Mouse (Mus musculus) midbrain, embryonic 12.5 days (tissue): Measurements from ENCODE around the gene C1galt1c1. TPM values are rescaled to one million over a fixed set of nuclear protein-coding genes. Genes with fewer than 3 reads are reported as not detected.

Experiments
- ATAC-seq: fragments of 200-750 bp; cut with Nextera tagmentation; 2 replicates; pipeline ENCODE4 v1.8.0; 2017; ENCODE audit warnings: low read depth, moderate TSS enrichment, moderate library complexity; ENCODE audit not compliant: low FRiP score
- H3K27ac ChIP-seq: fragments of 300-500 bp; sonication (generic); replicated peaks from 2 replicates; pipeline ENCODE4 v1.5.1; 2016; ENCODE audit warnings: mild to moderate bottlenecking
- H3K27me3 ChIP-seq: fragments of 300-500 bp; sonication (generic); 2 replicates; pipeline ENCODE4 v1.6.1; 2016; ENCODE audit warnings: mild to moderate bottlenecking
- H3K36me3 ChIP-seq: fragments of 300-500 bp; sonication (generic); 2 replicates; pipeline ENCODE4 v1.6.1; 2016
- H3K4me1 ChIP-seq: fragments of 300-500 bp; sonication (generic); 2 replicates; pipeline ENCODE4 v1.6.1; 2016
- H3K4me2 ChIP-seq: fragments of 300-500 bp; sonication (generic); replicated peaks from 2 replicates; pipeline ENCODE4 v1.6.1; 2016; ENCODE audit warnings: mild to moderate bottlenecking, moderate library complexity
- H3K4me3 ChIP-seq: fragments of 300-500 bp; sonication (generic); 2 replicates; pipeline ENCODE4 v1.5.1; 2016; ENCODE audit warnings: mild to moderate bottlenecking
- H3K9ac ChIP-seq: fragments of 300-500 bp; sonication (generic); replicated peaks from 2 replicates; pipeline ENCODE4 v1.6.1; 2016; ENCODE audit warnings: mild to moderate bottlenecking, moderate library complexity
- H3K9me3 ChIP-seq: fragments of 300-500 bp; sonication (generic); 2 replicates; pipeline ENCODE4 v1.6.1; 2016; ENCODE audit warnings: mild to moderate bottlenecking
- WGBS: fragments of 180-500 bp; shearing (Covaris S2); methylation state at CpG from one replicate; pipeline ENCODE4 v1.1.7; 2016; 5-methylcytosine and 5-hydroxymethylcytosine counted together
- polyA plus RNA-seq: library from polyadenylated mRNA; unstranded; fragments of >200 nt; fragmentation: Nextera tagmentation; extraction: Ambion mirVana; gene quantifications from 2 replicates; pipeline ENCODE4 v1.2.1, GENCODE M21; 2016

Gene C1galt1c1
- polyA plus RNA-seq = 23.5 and 23.9 TPM in 2 replicates

DNA sequence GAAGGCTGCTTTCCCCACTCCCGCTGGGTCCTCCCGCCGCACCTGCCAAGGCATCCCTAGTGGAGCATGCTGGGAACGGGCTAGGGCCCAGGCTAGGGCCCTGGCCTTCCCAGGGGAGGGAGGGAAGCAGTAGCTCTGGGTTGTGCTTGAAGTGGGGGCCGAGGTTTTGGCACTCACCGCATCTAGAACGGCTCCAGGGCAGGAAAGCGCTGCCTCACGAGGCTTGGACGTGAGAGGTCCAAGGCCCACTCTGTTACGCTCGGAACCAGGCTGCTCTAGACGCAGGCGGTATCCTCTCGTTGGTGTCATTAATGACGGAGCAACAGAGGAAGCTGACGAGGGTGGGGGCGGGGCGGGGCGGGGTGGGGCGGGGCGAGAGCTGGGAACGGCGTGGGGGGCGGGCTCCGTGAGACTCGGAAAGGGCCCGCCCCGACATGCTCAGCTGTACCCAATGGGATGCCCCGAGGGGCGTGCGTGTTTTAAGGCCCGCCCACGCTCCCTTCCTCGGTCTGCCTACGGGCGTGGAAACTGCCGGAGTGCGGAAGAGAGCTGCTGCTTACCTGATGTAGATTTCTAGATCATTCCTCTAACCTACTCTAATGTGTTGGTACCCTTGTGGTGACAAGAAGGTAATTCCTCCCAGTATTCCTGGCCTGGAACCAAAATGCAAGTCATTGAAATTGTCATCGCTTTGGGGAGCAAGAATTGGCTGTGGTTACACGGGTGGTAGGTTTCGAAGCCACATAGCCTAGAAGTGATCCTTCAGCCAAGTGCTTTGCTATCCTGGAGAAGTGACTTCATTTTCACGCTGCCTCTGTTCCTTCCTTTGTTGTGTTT is at the start of gene C1galt1c1:
Gene C1galt1c1 (minus strand): TSS at position 287 of the 837 bp plus-strand sequence.
- Histone ChIP-seq H3K4me2 (peak within 1 kb of the TSS; percentile 47), H3K27ac (peak within 1 kb of the TSS; percentile 84), H3K27me3 (no peaks in the 10 kb centered on the region), H3K4me1 (peaks cover 4% of the 10 kb centered on the region; the same call in 1 of the 2 replicates), H3K36me3 (no peaks in the 10 kb centered on the region), H3K4me3 (peak within 1 kb of the TSS; percentile 52), H3K9me3 (no peaks in the 10 kb centered on the region), H3K9ac (peak within 1 kb of the TSS; percentile 52)
- 25% methylated on average over 43 of the region's 43 CpGs for whole genome bisulfite sequencing
- ATAC-seq = peak; percentile 99

DNA sequence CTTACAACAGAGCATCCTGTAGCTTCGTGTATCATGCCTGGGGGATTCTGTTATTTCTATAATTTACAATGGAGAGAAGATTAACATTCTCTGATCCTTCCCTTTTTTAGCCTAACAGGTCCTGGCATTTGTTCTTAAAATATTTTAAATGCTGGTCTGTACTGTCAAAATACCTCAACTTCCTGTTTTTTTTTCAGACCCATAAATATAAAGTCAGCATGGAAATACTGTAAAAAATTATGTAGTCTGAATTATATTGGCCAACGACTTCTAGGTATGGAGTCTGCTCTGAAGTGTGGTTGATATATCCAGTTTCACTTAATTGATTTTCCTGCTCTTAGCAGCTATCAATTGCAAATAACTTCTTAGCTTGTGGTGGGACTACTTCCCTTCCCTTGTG is 47.1 kb upstream of the C1galt1c1 start:
- H3K27me3 ChIP-seq = no peaks in the 10 kb centered on the region
- H3K27ac ChIP-seq = no peak overlapping the region
- H3K4me2 ChIP-seq = no peak overlapping the region
- H3K9me3 ChIP-seq = no peaks in the 10 kb centered on the region
- WGBS = 63% methylated on average over 2 of the region's 2 CpGs
- H3K4me3 ChIP-seq = no peak overlapping the region
- no peaks in the 10 kb centered on the region for H3K4me1 ChIP-seq
- H3K36me3 ChIP-seq = no peaks in the 10 kb centered on the region
- ATAC-seq = no peak
- no peak overlapping the region for H3K9ac ChIP-seq

GRCm38 (mm10) chrX:38669111-38669903 is 34.4 kb upstream of the C1galt1c1 start:
- no peak overlapping the region for H3K27ac ChIP-seq
- no peak for ATAC-seq
- H3K36me3 ChIP-seq = no peaks in the 10 kb centered on the region
- 84% methylated on average over 6 of the region's 6 CpGs for WGBS
- H3K4me3 ChIP-seq = no peak overlapping the region
- H3K4me1 ChIP-seq = no peaks in the 10 kb centered on the region
- no peaks in the 10 kb centered on the region for H3K9me3 ChIP-seq
- H3K4me2 ChIP-seq = no peak overlapping the region
- H3K27me3 ChIP-seq = no peaks in the 10 kb centered on the region
- H3K9ac ChIP-seq = no peak overlapping the region

- Histone ChIP-seq H3K27ac (no peak overlapping the region), H3K36me3 (no peaks in the 10 kb centered on the region), H3K9me3 (0 out of 2 replicates have a peak, but pooled peaks cover 3% of the 10 kb centered on the region), H3K9ac (no peak overlapping the region), H3K4me3 (no peak overlapping the region), H3K4me2 (no peak overlapping the region), H3K4me1 (no peaks in the 10 kb centered on the region), H3K27me3 (no peaks in the 10 kb centered on the region)
- 78% methylated on average over 4 of the region's 4 CpGs for WGBS
- no peak for ATAC-seq
These were observed 21.5 kb upstream of the C1galt1c1 start for GRCm38 (mm10) chrX:38656206-38656883.

DNA sequence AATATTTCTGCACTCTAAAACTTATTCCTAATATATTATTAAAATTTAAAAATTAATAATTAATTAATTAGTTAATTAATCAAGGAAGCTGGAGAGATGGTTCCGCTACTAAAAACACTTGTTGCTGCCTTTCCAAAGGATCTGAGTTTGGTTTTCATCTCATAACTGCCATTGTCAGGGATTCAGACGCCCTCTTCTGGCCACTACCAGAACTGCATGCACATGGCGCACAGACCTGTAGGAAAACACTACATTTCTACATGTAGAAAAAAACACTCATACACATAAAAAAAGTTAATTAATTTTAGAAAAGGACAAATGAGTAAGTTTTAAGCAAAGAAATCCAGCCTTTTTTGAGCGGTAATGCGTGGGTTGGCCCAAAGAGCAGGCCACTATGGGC is 19.8 kb upstream of the C1galt1c1 start:
- H3K9me3 ChIP-seq = 0 out of 2 replicates have a peak, but pooled peaks cover 3% of the 10 kb centered on the region
- no peak overlapping the region for H3K4me3 ChIP-seq
- no peak overlapping the region for H3K27ac ChIP-seq
- ATAC-seq = no peak
- H3K9ac ChIP-seq = no peak overlapping the region
- H3K4me1 ChIP-seq = no peaks in the 10 kb centered on the region
- no peaks in the 10 kb centered on the region for H3K27me3 ChIP-seq
- no peaks in the 10 kb centered on the region for H3K36me3 ChIP-seq
- 84% methylated on average over 5 of the region's 5 CpGs for WGBS
- H3K4me2 ChIP-seq = no peak overlapping the region

- no peaks in the 10 kb centered on the region for H3K36me3 ChIP-seq
- no peak overlapping the region for H3K4me3 ChIP-seq
- H3K4me2 ChIP-seq = no peak overlapping the region
- 84% methylated on average over 1 of the region's 1 CpGs for WGBS
- no peak overlapping the region for H3K27ac ChIP-seq
- 0 out of 2 replicates have a peak, but pooled peaks cover 3% of the 10 kb centered on the region for H3K9me3 ChIP-seq
- H3K27me3 ChIP-seq = no peaks in the 10 kb centered on the region
- no peak for ATAC-seq
- no peaks in the 10 kb centered on the region for H3K4me1 ChIP-seq
- H3K9ac ChIP-seq = no peak overlapping the region
These were observed 18.3 kb upstream of the C1galt1c1 start for GRCm38 (mm10) chrX:38653181-38653580.

GRCm38 (mm10) chrX:38651167-38651566 is 16.3 kb upstream of the C1galt1c1 start:
- H3K27me3 ChIP-seq = no peaks in the 10 kb centered on the region
- no peak for ATAC-seq
- no peak overlapping the region for H3K4me3 ChIP-seq
- H3K27ac ChIP-seq = no peak overlapping the region
- H3K4me1 ChIP-seq = no peaks in the 10 kb centered on the region
- 0 out of 2 replicates have a peak, but pooled peaks cover 3% of the 10 kb centered on the region for H3K9me3 ChIP-seq
- no peak overlapping the region for H3K9ac ChIP-seq
- H3K36me3 ChIP-seq = no peaks in the 10 kb centered on the region
- 49% methylated on average over 5 of the region's 7 CpGs for WGBS
- no peak overlapping the region for H3K4me2 ChIP-seq

DNA sequence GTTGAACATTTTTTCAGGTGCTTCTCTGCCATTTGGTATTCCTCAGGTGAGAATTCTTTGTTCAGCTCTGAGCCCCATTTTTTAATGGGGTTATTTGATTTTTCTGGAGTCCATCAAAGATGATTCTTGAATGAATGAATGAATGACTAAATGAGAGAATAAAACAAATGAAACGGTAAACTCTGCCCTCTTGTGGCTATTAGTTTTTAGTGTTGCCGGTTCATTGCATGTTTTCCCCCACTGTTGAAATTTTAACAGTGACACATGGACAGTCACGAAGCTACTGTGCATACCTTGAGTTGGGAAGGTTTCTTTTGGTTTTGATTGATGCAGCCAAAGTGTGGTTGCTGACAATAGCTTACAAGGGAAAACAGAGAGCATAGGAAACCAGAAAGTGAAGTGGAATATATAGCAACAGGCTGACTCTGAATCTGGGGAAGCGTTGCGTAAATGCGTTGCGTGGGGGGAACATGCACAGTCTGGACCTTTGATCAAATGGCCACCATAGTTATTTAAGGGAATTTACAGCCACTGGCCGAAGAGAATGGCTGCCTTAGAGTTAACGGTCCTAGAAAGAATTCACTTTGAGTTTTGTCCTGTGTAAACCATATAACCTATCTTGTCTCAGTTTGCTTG is 15.6 kb upstream of the C1galt1c1 start:
- 67% methylated on average over 9 of the region's 9 CpGs for WGBS
- Histone ChIP-seq H3K36me3 (no peaks in the 10 kb centered on the region), H3K4me2 (no peak overlapping the region), H3K9ac (no peak overlapping the region), H3K4me3 (no peak overlapping the region), H3K27me3 (no peaks in the 10 kb centered on the region), H3K4me1 (no peaks in the 10 kb centered on the region), H3K27ac (no peak overlapping the region), H3K9me3 (0 out of 2 replicates have a peak, but pooled peaks cover 3% of the 10 kb centered on the region)
- ATAC-seq = no peak

DNA sequence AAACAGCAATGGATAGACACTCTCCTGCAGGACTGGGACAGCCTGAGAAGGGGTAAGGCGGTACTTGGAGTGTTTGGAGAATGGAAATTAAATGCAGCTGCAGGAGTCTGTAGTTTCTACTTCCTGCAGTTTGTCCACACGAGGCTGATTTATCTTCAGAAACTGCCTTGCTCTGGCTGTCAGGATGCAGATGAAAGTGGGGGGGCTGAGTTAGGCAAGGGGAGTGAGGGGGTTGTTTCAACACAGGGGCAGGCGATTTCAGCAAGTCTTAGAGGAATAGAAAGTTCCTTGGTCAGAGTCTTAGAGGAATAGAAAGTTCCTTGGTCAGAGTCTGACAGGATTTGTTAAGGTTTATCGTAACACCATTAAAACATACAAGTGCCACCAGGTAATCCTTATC is 7.3 kb upstream of the C1galt1c1 start:
- H3K36me3 ChIP-seq = no peaks in the 10 kb centered on the region
- H3K9ac ChIP-seq = no peak overlapping the region
- H3K9me3 ChIP-seq = no peaks in the 10 kb centered on the region
- H3K27me3 ChIP-seq = no peaks in the 10 kb centered on the region
- H3K27ac ChIP-seq = no peak overlapping the region
- H3K4me2 ChIP-seq = no peak overlapping the region
- no peak overlapping the region for H3K4me3 ChIP-seq
- no peak for ATAC-seq
- 77% methylated on average over 4 of the region's 4 CpGs for WGBS
- H3K4me1 ChIP-seq = no peaks in the 10 kb centered on the region

DNA sequence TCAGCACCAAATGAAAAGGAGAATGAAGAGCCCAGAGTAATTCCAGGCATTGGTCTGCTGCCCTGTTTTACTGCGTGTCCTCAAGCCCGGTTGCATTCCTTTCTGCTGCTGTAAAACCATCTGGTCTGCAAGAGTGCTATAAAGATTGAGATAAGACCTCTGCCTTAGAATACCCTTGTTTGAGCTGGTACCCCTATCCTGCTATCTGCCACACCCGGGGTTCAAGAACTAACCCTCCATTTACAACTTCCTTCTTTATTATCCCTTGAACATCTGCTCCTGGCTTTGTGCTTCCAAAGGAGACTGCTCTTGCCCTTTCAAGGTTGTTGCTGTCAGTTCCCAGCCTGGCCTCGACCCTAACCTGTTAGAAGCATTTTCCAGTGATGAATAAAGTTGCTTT is 6.5 kb upstream of the C1galt1c1 start:
- Histone ChIP-seq H3K4me2 (no peak overlapping the region), H3K9ac (no peak overlapping the region), H3K4me1 (no peaks in the 10 kb centered on the region), H3K9me3 (no peaks in the 10 kb centered on the region), H3K4me3 (no peak overlapping the region), H3K36me3 (no peaks in the 10 kb centered on the region), H3K27me3 (no peaks in the 10 kb centered on the region), H3K27ac (no peak overlapping the region)
- ATAC-seq = no peak
- 67% methylated on average over 4 of the region's 4 CpGs for WGBS

- Histone ChIP-seq H3K4me3 (peak overlapping the region; percentile 52), H3K9ac (0 out of 2 replicates have a peak overlapping the region, but pooled peaks have one; percentile 6), H3K27ac (no peak overlapping the region), H3K4me1 (peaks cover 4% of the 10 kb centered on the region; the same call in 1 of the 2 replicates), H3K4me2 (peak overlapping the region; percentile 47), H3K36me3 (no peaks in the 10 kb centered on the region), H3K27me3 (no peaks in the 10 kb centered on the region), H3K9me3 (no peaks in the 10 kb centered on the region)
- no peak; the same call in 1 of the 2 replicates for ATAC-seq
These were observed 698 bp upstream of the C1galt1c1 start for GRCm38 (mm10) chrX:38635638-38635931.
